Comparison of ENCODE assay signal across 36 mouse cellular contexts in genomic region chr1:65156111-65156510, GRCm38 (mm10). TPM values are rescaled to one million over a fixed set of nuclear protein-coding genes. Genes with fewer than 3 reads are reported as not detected.
"Had no signal": no experiment of that assay in that cellular context is flagged by ENCODE, and none has a peak within 500 bp of the region (broad histone marks: within the 10 kb centered on the region; RNA-seq: fewer than 3 reads in every experiment).

No protein-coding gene starts in this region.

- ATAC-seq: forebrain, postnatal 0 days; hindbrain, postnatal 0 days; intestine, embryonic 16.5 days; liver, embryonic 12.5 days had no signal

- H3K9ac ChIP-seq: forebrain, postnatal 0 days; heart, embryonic 13.5 days; heart, embryonic 15.5 days; hindbrain, embryonic 13.5 days; hindbrain, embryonic 15.5 days; limb, embryonic 13.5 days; limb, embryonic 15.5 days; liver, embryonic 12.5 days had no signal

- H3K4me1 ChIP-seq: heart, embryonic 13.5 days; heart, embryonic 15.5 days; hindbrain, embryonic 13.5 days; hindbrain, embryonic 15.5 days; limb, embryonic 13.5 days; limb, embryonic 15.5 days; liver, embryonic 12.5 days had no signal

- H3K27ac ChIP-seq: heart, adult 2 months; heart, embryonic 13.5 days; heart, embryonic 15.5 days; hindbrain, embryonic 13.5 days; hindbrain, embryonic 15.5 days; hindbrain, postnatal 0 days; limb, embryonic 13.5 days; limb, embryonic 15.5 days; liver, embryonic 12.5 days had no signal

- DNase-seq: forebrain, postnatal 0 days; gastrocnemius, postnatal 14 days; gastrocnemius, postnatal 36 days; heart, adult 2 months; heart, postnatal 14 days; heart, postnatal 36 days; kidney, adult 18-20 months; kidney, adult 9 months; kidney, postnatal 10 days; kidney, postnatal 25 days; layer of hippocampus, adult 9-11 months; layer of hippocampus, postnatal 36 days; left cerebral cortex, postnatal 4 days had no signal

- H3K4me3 ChIP-seq: heart, adult 2 months; heart, embryonic 13.5 days; heart, embryonic 15.5 days; hindbrain, embryonic 13.5 days; hindbrain, embryonic 15.5 days; limb, embryonic 13.5 days; limb, embryonic 15.5 days; liver, embryonic 12.5 days had no signal

- H3K27me3 ChIP-seq: heart, embryonic 13.5 days; heart, embryonic 15.5 days; hindbrain, embryonic 13.5 days; hindbrain, embryonic 15.5 days; limb, embryonic 13.5 days; limb, embryonic 15.5 days; liver, embryonic 12.5 days had no signal

- H3K4me2 ChIP-seq: heart, embryonic 11.5 days; heart, embryonic 13.5 days; heart, embryonic 15.5 days; hindbrain, embryonic 13.5 days; hindbrain, embryonic 15.5 days; limb, embryonic 13.5 days; limb, embryonic 15.5 days; liver, embryonic 12.5 days had no signal

- H3K9me3 ChIP-seq: heart, embryonic 13.5 days; heart, embryonic 15.5 days; hindbrain, embryonic 13.5 days; hindbrain, embryonic 15.5 days; limb, embryonic 13.5 days; limb, embryonic 15.5 days; liver, embryonic 12.5 days had no signal

RNA-seq across cellular contexts. Expression of gene D630023F18Rik, which starts 33.1 kb away (rescaled TPM):
- total RNA-seq: gastrocnemius, adult 18-20 months; gastrocnemius, adult 8-10 months; gastrocnemius, postnatal 14 days; gastrocnemius, postnatal 36 days; heart, adult 2 months; heart, postnatal 14 days; heart, postnatal 36 days; hematopoietic stem cell, adult 5-6 weeks; liver, adult 2 months had no signal
- polyA plus RNA-seq: heart, adult 2 months; heart, postnatal 0 days; hindbrain, embryonic 11.5 days; intestine, embryonic 16.5 days had no signal

RNA-seq across cellular contexts. Expression of gene Gm28845, which starts 36.8 kb away (rescaled TPM):
- total RNA-seq: forebrain, postnatal 0 days; gastrocnemius, adult 18-20 months; gastrocnemius, adult 8-10 months; gastrocnemius, postnatal 14 days; gastrocnemius, postnatal 36 days; heart, adult 2 months; heart, postnatal 14 days; heart, postnatal 36 days; hematopoietic stem cell, adult 5-6 weeks; layer of hippocampus, adult 8-10 months; layer of hippocampus, postnatal 36 days; liver, adult 2 months had no signal
- polyA plus RNA-seq: forebrain, postnatal 0 days; gonadal fat pad, adult 2 months; heart, adult 2 months; heart, embryonic 11.5 days; heart, embryonic 13.5 days; heart, embryonic 15.5 days; heart, postnatal 0 days; hindbrain, embryonic 11.5 days; hindbrain, embryonic 13.5 days; hindbrain, embryonic 15.5 days; intestine, embryonic 14.5 days; intestine, embryonic 16.5 days; large intestine, adult 2 months; limb, embryonic 11.5 days; limb, embryonic 13.5 days; limb, embryonic 15.5 days; liver, adult 2 months; liver, embryonic 12.5 days had no signal

RNA-seq across cellular contexts. Expression of gene Cryga, which starts 52.9 kb away (rescaled TPM):
- total RNA-seq: forebrain, postnatal 0 days; gastrocnemius, adult 18-20 months; gastrocnemius, adult 8-10 months; gastrocnemius, postnatal 14 days; gastrocnemius, postnatal 36 days; heart, adult 2 months; heart, postnatal 14 days; heart, postnatal 36 days; hematopoietic stem cell, adult 5-6 weeks; left cerebral cortex, adult 18-20 months; liver, adult 2 months had no signal
- polyA plus RNA-seq: gonadal fat pad, adult 2 months; heart, adult 2 months; heart, embryonic 11.5 days; heart, embryonic 13.5 days; heart, embryonic 15.5 days; heart, postnatal 0 days; hindbrain, embryonic 11.5 days; hindbrain, embryonic 13.5 days; intestine, embryonic 14.5 days; intestine, embryonic 16.5 days; kidney, embryonic 16.5 days; large intestine, adult 2 months; limb, embryonic 11.5 days; limb, embryonic 13.5 days; limb, embryonic 15.5 days; liver, adult 2 months; liver, embryonic 12.5 days had no signal
